Mouse (Mus musculus): Measurements from ENCODE around the gene Kat7. TPM values are rescaled to one million over a fixed set of nuclear protein-coding genes. Genes with fewer than 3 reads are reported as not detected.

Gene Kat7
- total and polyA plus RNA-seq, 2 experiments: 12.2 to 13.1 TPM

DNA sequence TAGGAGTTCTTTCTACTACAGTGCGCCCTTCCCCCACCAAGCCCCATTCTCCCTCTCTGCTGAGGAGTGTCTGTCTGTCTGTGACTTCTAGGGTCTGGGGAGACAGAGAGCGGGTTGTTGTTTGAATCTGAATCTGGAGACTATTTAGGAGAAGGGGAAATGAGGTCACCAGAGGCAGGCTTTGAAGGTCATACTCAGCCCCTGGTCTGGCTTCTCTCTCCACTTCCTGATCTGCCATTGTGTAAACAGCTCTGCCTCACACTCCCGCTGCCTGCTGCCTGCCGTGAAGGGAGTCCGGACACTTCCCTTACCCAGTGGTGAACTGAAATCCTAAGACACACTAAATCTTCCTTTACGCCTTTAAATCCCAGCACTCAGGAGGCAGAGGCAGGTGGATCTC, 71.6 kb downstream of the Kat7 start:
- TF ChIP-seq CTCF (IDR thresholded peaks at IDR 0.05; ENCODE audit: low read depth, low read length): no peak
- WGBS: 65% methylated on average over 6 of the region's 6 CpGs
- Histone ChIP-seq H3K9ac (ENCODE audit: low read depth, low read length) (no peak overlapping the region), H3K79me2 (ENCODE audit: control insufficient read depth, insufficient read depth, low read length) (no peaks in the 10 kb centered on the region), H3K36me3 (ENCODE audit: control insufficient read depth, insufficient read depth, low read length) (no peaks in the 10 kb centered on the region), H3K27me3 (ENCODE audit: control insufficient read depth, insufficient read depth, low read length) (peaks cover 2% of the 10 kb centered on the region; the same call in 1 of the 2 replicates), H3K27ac (replicated peaks; ENCODE audit: insufficient read depth, low read depth, low read length) (no peak overlapping the region), H3K4me1 (ENCODE audit: control insufficient read depth, insufficient read depth, low read length) (no peaks in the 10 kb centered on the region), H3K4me3 (ENCODE audit: insufficient read depth, low read depth, low read length) (no peak overlapping the region)
- no peak for DNase-seq (ENCODE audit: extremely low read depth, low read depth, low spot score)

DNA sequence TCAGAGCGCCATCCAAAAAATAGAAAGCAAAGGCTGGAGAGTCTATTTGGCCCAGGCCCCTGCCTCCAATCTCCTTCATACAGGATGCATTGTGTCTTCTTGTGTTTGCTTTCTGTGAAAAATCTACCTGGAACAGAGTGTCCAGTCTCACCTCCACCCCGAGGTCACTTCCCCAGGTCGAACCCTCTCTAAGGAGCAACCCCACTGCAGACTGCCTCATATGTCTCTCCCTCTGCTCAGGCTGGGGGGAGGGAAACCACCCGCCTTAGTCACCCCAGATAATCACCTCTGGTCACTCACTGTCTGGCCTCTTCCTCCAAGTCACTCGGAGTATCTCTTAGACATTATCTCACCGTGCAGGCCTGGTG, 77.7 kb downstream of the Kat7 start:
- no peak for DNase-seq (ENCODE audit: extremely low read depth, low read depth, low spot score)
- no peaks in the 10 kb centered on the region for H3K36me3 ChIP-seq (ENCODE audit: control insufficient read depth, insufficient read depth, low read length)
- H3K4me1 ChIP-seq (ENCODE audit: control insufficient read depth, insufficient read depth, low read length): no peaks in the 10 kb centered on the region
- no peak for TF ChIP-seq CTCF (IDR thresholded peaks at IDR 0.05; ENCODE audit: low read depth, low read length)
- TF ChIP-seq POLR2A (IDR thresholded peaks at IDR 0.05; ENCODE audit: extremely low read depth, insufficient read depth, low read length): no peak
- H3K27ac ChIP-seq (replicated peaks; ENCODE audit: insufficient read depth, low read depth, low read length): no peak overlapping the region
- H3K79me2 ChIP-seq (ENCODE audit: control insufficient read depth, insufficient read depth, low read length): no peaks in the 10 kb centered on the region
- no peak overlapping the region for H3K4me3 ChIP-seq (ENCODE audit: insufficient read depth, low read depth, low read length)
- no peak overlapping the region for H3K9ac ChIP-seq (ENCODE audit: low read depth, low read length)
- H3K27me3 ChIP-seq (ENCODE audit: control insufficient read depth, insufficient read depth, low read length): peaks cover 2% of the 10 kb centered on the region; the same call in 1 of the 2 replicates
- 33% methylated on average over 6 of the region's 6 CpGs for WGBS

DNA sequence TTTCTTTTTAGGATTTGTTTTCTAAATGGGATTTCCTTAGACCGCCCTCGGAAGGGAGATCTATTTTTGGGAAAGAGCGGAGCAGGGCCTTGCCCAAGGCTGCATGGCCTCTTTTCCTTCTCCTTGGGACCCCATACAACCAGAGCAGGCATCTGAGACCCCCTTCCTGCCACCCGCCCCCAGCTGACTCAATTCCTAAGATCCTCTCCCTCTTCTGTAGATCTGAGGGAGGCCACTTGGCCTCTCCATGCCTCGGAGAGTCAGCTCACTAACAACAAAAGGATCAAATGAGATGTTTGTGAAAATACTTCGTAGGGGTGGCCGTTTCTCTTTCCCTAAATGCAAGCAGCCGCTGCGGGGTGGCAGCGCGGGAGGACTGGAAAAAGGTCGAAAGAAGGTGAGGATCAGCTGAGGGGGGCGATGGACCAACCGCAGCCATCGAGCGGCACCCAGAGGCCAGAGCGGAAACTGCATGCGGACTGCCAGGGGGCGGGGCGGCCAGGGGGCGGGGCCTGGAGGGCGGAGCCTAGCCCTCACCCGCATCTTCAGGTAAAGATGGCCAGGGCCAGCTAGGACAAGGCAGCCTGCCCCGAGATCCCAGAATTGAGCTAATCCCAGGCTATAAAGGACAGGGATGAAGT, 78.2 kb downstream of the Kat7 start:
- H3K79me2 ChIP-seq (ENCODE audit: control insufficient read depth, insufficient read depth, low read length): no peaks in the 10 kb centered on the region
- DNase-seq (ENCODE audit: extremely low read depth, low read depth, low spot score): no peak
- no peaks in the 10 kb centered on the region for H3K4me1 ChIP-seq (ENCODE audit: control insufficient read depth, insufficient read depth, low read length)
- no peak overlapping the region for H3K4me3 ChIP-seq (ENCODE audit: insufficient read depth, low read depth, low read length)
- H3K27me3 ChIP-seq (ENCODE audit: control insufficient read depth, insufficient read depth, low read length): peaks cover 2% of the 10 kb centered on the region; the same call in 1 of the 2 replicates
- TF ChIP-seq CTCF (IDR thresholded peaks at IDR 0.05; ENCODE audit: low read depth, low read length) (peak; percentile 82), POLR2A (IDR thresholded peaks at IDR 0.05; ENCODE audit: extremely low read depth, insufficient read depth, low read length) (no peak)
- 17% methylated on average over 23 of the region's 24 CpGs for WGBS
- H3K36me3 ChIP-seq (ENCODE audit: control insufficient read depth, insufficient read depth, low read length): no peaks in the 10 kb centered on the region
- H3K9ac ChIP-seq (ENCODE audit: low read depth, low read length): no peak overlapping the region
- no peak overlapping the region for H3K27ac ChIP-seq (replicated peaks; ENCODE audit: insufficient read depth, low read depth, low read length)

DNA sequence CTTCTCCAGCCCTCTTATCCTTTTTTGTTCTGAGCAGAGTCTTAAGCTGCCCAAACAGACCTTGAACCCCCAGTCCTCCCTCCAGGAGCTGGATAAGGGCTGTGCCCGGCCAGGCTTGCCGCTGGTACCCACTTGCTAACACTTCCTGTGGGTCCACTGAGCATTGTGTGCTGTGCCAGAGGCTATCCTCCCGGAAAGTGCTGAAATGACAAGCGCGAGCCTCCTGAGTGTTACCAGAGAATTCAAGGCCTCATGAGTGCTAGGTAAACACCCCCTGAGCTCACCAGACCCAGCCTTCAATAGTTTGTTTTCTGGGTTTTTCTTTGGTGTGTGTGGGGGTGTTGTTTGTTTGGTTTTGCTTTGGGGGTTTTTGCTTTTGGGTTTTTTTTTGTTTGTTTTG, 82.6 kb downstream of the Kat7 start:
- DNase-seq (ENCODE audit: extremely low read depth, low read depth, low spot score): no peak
- Histone ChIP-seq H3K4me3 (ENCODE audit: insufficient read depth, low read depth, low read length) (no peak overlapping the region), H3K4me1 (ENCODE audit: control insufficient read depth, insufficient read depth, low read length) (no peaks in the 10 kb centered on the region), H3K79me2 (ENCODE audit: control insufficient read depth, insufficient read depth, low read length) (no peaks in the 10 kb centered on the region), H3K27ac (replicated peaks; ENCODE audit: insufficient read depth, low read depth, low read length) (no peak overlapping the region), H3K36me3 (ENCODE audit: control insufficient read depth, insufficient read depth, low read length) (no peaks in the 10 kb centered on the region), H3K27me3 (ENCODE audit: control insufficient read depth, insufficient read depth, low read length) (peaks cover 2% of the 10 kb centered on the region), H3K9ac (ENCODE audit: low read depth, low read length) (no peak overlapping the region)
- 56% methylated on average over 5 of the region's 5 CpGs for WGBS
- TF ChIP-seq POLR2A (IDR thresholded peaks at IDR 0.05; ENCODE audit: extremely low read depth, insufficient read depth, low read length) (no peak), CTCF (IDR thresholded peaks at IDR 0.05; ENCODE audit: low read depth, low read length) (no peak)

DNA sequence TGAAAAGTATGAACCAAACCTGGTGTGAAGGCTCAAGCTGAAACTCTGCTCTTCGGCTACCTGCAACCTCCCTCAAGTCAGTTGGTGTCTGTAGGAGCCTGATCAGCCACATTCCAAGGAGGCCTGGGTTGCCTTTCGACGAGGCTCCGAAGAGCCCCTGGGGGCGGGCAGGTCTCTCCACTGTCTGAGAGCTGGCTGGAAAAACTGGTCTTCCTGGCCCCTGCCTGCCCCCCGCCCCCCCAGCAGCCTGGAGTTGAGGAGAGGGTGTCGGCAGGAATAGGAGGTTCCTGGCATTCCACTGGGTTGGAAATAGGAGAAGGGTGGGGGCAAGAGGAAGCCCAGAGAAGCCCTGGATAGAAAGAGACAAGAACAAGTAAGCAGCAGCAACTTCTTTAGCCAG, 84.6 kb downstream of the Kat7 start:
- DNase-seq (ENCODE audit: extremely low read depth, low read depth, low spot score): no peak
- H3K36me3 ChIP-seq (ENCODE audit: control insufficient read depth, insufficient read depth, low read length): no peaks in the 10 kb centered on the region
- peaks cover 2% of the 10 kb centered on the region for H3K27me3 ChIP-seq (ENCODE audit: control insufficient read depth, insufficient read depth, low read length)
- TF ChIP-seq POLR2A (IDR thresholded peaks at IDR 0.05; ENCODE audit: extremely low read depth, insufficient read depth, low read length) (no peak), CTCF (IDR thresholded peaks at IDR 0.05; ENCODE audit: low read depth, low read length) (no peak)
- H3K27ac ChIP-seq (replicated peaks; ENCODE audit: insufficient read depth, low read depth, low read length): no peak overlapping the region
- no peaks in the 10 kb centered on the region for H3K4me1 ChIP-seq (ENCODE audit: control insufficient read depth, insufficient read depth, low read length)
- WGBS: 52% methylated on average over 7 of the region's 7 CpGs
- no peak overlapping the region for H3K4me3 ChIP-seq (ENCODE audit: insufficient read depth, low read depth, low read length)
- H3K79me2 ChIP-seq (ENCODE audit: control insufficient read depth, insufficient read depth, low read length): no peaks in the 10 kb centered on the region
- no peak overlapping the region for H3K9ac ChIP-seq (ENCODE audit: low read depth, low read length)

Other genes starting within 250 kb of the Kat7 start
- 2.6 and 4.9 TPM in 2 replicates for gene Itga3, start 233.4 kb downstream of the Kat7 start, total RNA-seq (2014; rRNA removed)
- 5.7 and 10.0 TPM in 2 replicates for gene Itga3, start 233.4 kb downstream of the Kat7 start, polyA plus RNA-seq (2012; rRNA removed)
- gene Dlx3, start 190.1 kb downstream of the Kat7 start, total RNA-seq (2014; rRNA removed): not detected in 2 replicates
- gene Dlx3, start 190.1 kb downstream of the Kat7 start, polyA plus RNA-seq (2012; rRNA removed): not detected in 2 replicates
- gene Dlx4, start 164.0 kb downstream of the Kat7 start, total RNA-seq (2014; rRNA removed): 0.07 TPM in 1 of 2 replicates, not detected in the other
- gene Dlx4, start 164.0 kb downstream of the Kat7 start, polyA plus RNA-seq (2012; rRNA removed): 0.21 and 0.29 TPM in 2 replicates
- not detected in 2 replicates for gene Tac4, start 48.7 kb downstream of the Kat7 start, total RNA-seq (2014; rRNA removed)
- not detected in 2 replicates for gene Tac4, start 48.7 kb downstream of the Kat7 start, polyA plus RNA-seq (2012; rRNA removed)
- gene Fam117a, start 26.8 kb upstream of the Kat7 start, total RNA-seq (2014; rRNA removed): 1.8 TPM in 2 replicates
- gene Fam117a, start 26.8 kb upstream of the Kat7 start, polyA plus RNA-seq (2012; rRNA removed): 6.4 and 7.4 TPM in 2 replicates
- gene Slc35b1, start 74.4 kb upstream of the Kat7 start, total RNA-seq (2014; rRNA removed): 58.6 and 63.7 TPM in 2 replicates
- gene Slc35b1, start 74.4 kb upstream of the Kat7 start, polyA plus RNA-seq (2012; rRNA removed): 81.0 and 92.0 TPM in 2 replicates
- gene Spop, start 103.8 kb upstream of the Kat7 start, total RNA-seq (2014; rRNA removed): 39.3 and 48.7 TPM in 2 replicates
- 43.9 and 64.1 TPM in 2 replicates for gene Spop, start 103.8 kb upstream of the Kat7 start, polyA plus RNA-seq (2012; rRNA removed)
- not detected in 2 replicates for gene Nxph3, start 204.3 kb upstream of the Kat7 start, total RNA-seq (2014; rRNA removed)
- 0.05 TPM in 1 of 2 replicates, not detected in the other for gene Nxph3, start 204.3 kb upstream of the Kat7 start, polyA plus RNA-seq (2012; rRNA removed)